Mouse (Mus musculus) fibroblast of lung, adult 2 months (primary cell): ENCODE data around the gene Gm8994.
"Not testable (repeated sequence)": the region's sequence is repeated elsewhere in the genome, so short reads cannot be mapped to it uniquely, and the experiment has no call there.

Source experiments
- DNase-seq: peaks from one replicate; pipeline ENCODE4 v3.0.0-alpha.2; 2011; ENCODE audit warnings: low read depth

The Gm8994 gene

GRCm38 (mm10) chr6:136327239-136327638 is at the start of gene Gm8994:
TSS of gene Gm8994 (plus strand) at chr6:136327539.
- DNase-seq, result not testable (repeated sequence)

- DNase-seq, result no peak
Observed at GRCm38 (mm10) chr6:136277685-136278084, 49.7 kb upstream of the Gm8994 start.

- DNase-seq, result no peak
Observed at GRCm38 (mm10) chr6:136284565-136284964, 42.8 kb upstream of the Gm8994 start.

GRCm38 (mm10) chr6:136286180-136286579 is 41.2 kb upstream of the Gm8994 start:
- DNase-seq, result no peak

- DNase-seq, result no peak
Observed at GRCm38 (mm10) chr6:136286589-136286988, 40.8 kb upstream of the Gm8994 start.

GRCm38 (mm10) chr6:136291424-136291823 is 35.9 kb upstream of the Gm8994 start:
- DNase-seq, result no peak

GRCm38 (mm10) chr6:136291951-136292714 is 35.2 kb upstream of the Gm8994 start:
- no peak for DNase-seq

GRCm38 (mm10) chr6:136293700-136294099 is 33.6 kb upstream of the Gm8994 start:
- no peak for DNase-seq

- no peak for DNase-seq
Observed at GRCm38 (mm10) chr6:136295821-136296220, 31.5 kb upstream of the Gm8994 start.

GRCm38 (mm10) chr6:136296251-136296650 is 31.1 kb upstream of the Gm8994 start:
- no peak for DNase-seq

- DNase-seq, result no peak
Observed at GRCm38 (mm10) chr6:136303514-136303913, 23.8 kb upstream of the Gm8994 start.

GRCm38 (mm10) chr6:136304369-136304988 is 22.9 kb upstream of the Gm8994 start:
- DNase-seq, result no peak

GRCm38 (mm10) chr6:136309487-136309886 is 17.9 kb upstream of the Gm8994 start:
- DNase-seq, result peak; percentile 27

- DNase-seq, result not testable (repeated sequence)
Observed at GRCm38 (mm10) chr6:136328416-136328815, 1.1 kb downstream of the Gm8994 start.

GRCm38 (mm10) chr6:136340669-136341068 is 13.3 kb downstream of the Gm8994 start:
- DNase-seq, result no peak

- no peak for DNase-seq
Observed at GRCm38 (mm10) chr6:136341093-136341492, 13.8 kb downstream of the Gm8994 start.

- no peak for DNase-seq
Observed at GRCm38 (mm10) chr6:136343868-136344267, 16.5 kb downstream of the Gm8994 start.

GRCm38 (mm10) chr6:136345034-136345433 is 17.7 kb downstream of the Gm8994 start:
- no peak for DNase-seq

- no peak for DNase-seq
Observed at GRCm38 (mm10) chr6:136345641-136346040, 18.3 kb downstream of the Gm8994 start.

- DNase-seq, result no peak
Observed at GRCm38 (mm10) chr6:136347053-136347452, 19.7 kb downstream of the Gm8994 start.

GRCm38 (mm10) chr6:136347631-136348030 is 20.3 kb downstream of the Gm8994 start:
- no peak for DNase-seq

GRCm38 (mm10) chr6:136353399-136354184 is 26.3 kb downstream of the Gm8994 start:
- peak; percentile 49 for DNase-seq

- no peak for DNase-seq
Observed at GRCm38 (mm10) chr6:136358471-136358870, 31.1 kb downstream of the Gm8994 start.
